Mouse (Mus musculus): ENCODE data around the gene Pcdh8. TPM values are rescaled to one million over a fixed set of nuclear protein-coding genes. Genes with fewer than 3 reads are reported as not detected.

Pcdh8 gene
- polyA plus RNA-seq, 1 experiment from 2014 or later = 22.7 TPM

GRCm38 (mm10) chr14:79768076-79768830 lies 2.9 kb downstream of the Pcdh8 start:
- peak overlapping the region; percentile 60 for H3K4me3 ChIP-seq (ENCODE audit: low read depth, low read length)
- H3K27me3 ChIP-seq (replicated peaks; ENCODE audit: control insufficient read depth, insufficient read depth, low read length) = peaks cover 20% of the 10 kb centered on the region; the same call in 1 of the 2 replicates
- peak overlapping the region; percentile 83 for H3K4me2 ChIP-seq (ENCODE audit: low read length)
- H3K36me3 ChIP-seq (ENCODE audit: control insufficient read depth, insufficient read depth, low read length) = peaks cover 7% of the 10 kb centered on the region; the same call in 1 of the 2 replicates
- H3K9me3 ChIP-seq (replicated peaks; ENCODE audit: control insufficient read depth, low read length) = no peaks in the 10 kb centered on the region
- under 1% methylated on average over 58 of the region's 59 CpGs for WGBS
- H3K4me1 ChIP-seq (ENCODE audit: control insufficient read depth, insufficient read depth, low read length) = peaks cover 23% of the 10 kb centered on the region
- DNase-seq (ENCODE audit: low spot score) (peak; percentile 34), ATAC-seq (no peak)
- no peak overlapping the region for H3K27ac ChIP-seq (ENCODE audit: low read depth, low read length)
- H3K9ac ChIP-seq (ENCODE audit: low read length) = peak overlapping the region; percentile 75

- 8% methylated on average over 10 of the region's 11 CpGs for WGBS
- Histone ChIP-seq H3K36me3 (ENCODE audit: control insufficient read depth, insufficient read depth, low read length) (peaks cover 7% of the 10 kb centered on the region; the same call in 1 of the 2 replicates), H3K4me2 (ENCODE audit: low read length) (peak overlapping the region; percentile 83), H3K27ac (ENCODE audit: low read depth, low read length) (no peak overlapping the region), H3K9me3 (replicated peaks; ENCODE audit: control insufficient read depth, low read length) (no peaks in the 10 kb centered on the region), H3K9ac (ENCODE audit: low read length) (peak overlapping the region; percentile 75), H3K4me3 (ENCODE audit: low read depth, low read length) (peak overlapping the region; percentile 60), H3K4me1 (ENCODE audit: control insufficient read depth, insufficient read depth, low read length) (peaks cover 16% of the 10 kb centered on the region), H3K27me3 (replicated peaks; ENCODE audit: control insufficient read depth, insufficient read depth, low read length) (peaks cover 20% of the 10 kb centered on the region; the same call in 1 of the 2 replicates)
- ATAC-seq (no peak), DNase-seq (ENCODE audit: low spot score) (no peak)
These were observed 3.5 kb downstream of the Pcdh8 start for GRCm38 (mm10) chr14:79767601-79768000.

- Histone ChIP-seq H3K36me3 (ENCODE audit: control insufficient read depth, insufficient read depth, low read length) (peaks cover 7% of the 10 kb centered on the region; the same call in 1 of the 2 replicates), H3K27ac (ENCODE audit: low read depth, low read length) (no peak overlapping the region), H3K4me1 (ENCODE audit: control insufficient read depth, insufficient read depth, low read length) (peaks cover 7% of the 10 kb centered on the region; the same call in 1 of the 2 replicates), H3K9me3 (replicated peaks; ENCODE audit: control insufficient read depth, low read length) (no peaks in the 10 kb centered on the region), H3K4me3 (ENCODE audit: low read depth, low read length) (no peak overlapping the region), H3K27me3 (replicated peaks; ENCODE audit: control insufficient read depth, insufficient read depth, low read length) (peaks cover 18% of the 10 kb centered on the region; the same call in 1 of the 2 replicates), H3K4me2 (ENCODE audit: low read length) (no peak overlapping the region), H3K9ac (ENCODE audit: low read length) (no peak overlapping the region)
- peak; percentile 36 for DNase-seq (ENCODE audit: low spot score)
- WGBS = 36% methylated on average over 6 of the region's 6 CpGs
- ATAC-seq = no peak
These were observed 5.8 kb downstream of the Pcdh8 start for GRCm38 (mm10) chr14:79765196-79765765.

GRCm38 (mm10) chr14:79754601-79755222 lies 16.4 kb downstream of the Pcdh8 start:
- no peaks in the 10 kb centered on the region for H3K27me3 ChIP-seq (replicated peaks; ENCODE audit: control insufficient read depth, insufficient read depth, low read length)
- ATAC-seq (0 out of 2 replicates have a peak, but pooled peaks have one; percentile 32), DNase-seq (ENCODE audit: low spot score) (no peak)
- no peaks in the 10 kb centered on the region for H3K9me3 ChIP-seq (replicated peaks; ENCODE audit: control insufficient read depth, low read length)
- no peaks in the 10 kb centered on the region for H3K36me3 ChIP-seq (ENCODE audit: control insufficient read depth, insufficient read depth, low read length)
- no peak overlapping the region for H3K27ac ChIP-seq (ENCODE audit: low read depth, low read length)
- H3K4me3 ChIP-seq (ENCODE audit: low read depth, low read length) = no peak overlapping the region
- H3K9ac ChIP-seq (ENCODE audit: low read length) = no peak overlapping the region; the same call in 1 of the 2 replicates
- H3K4me2 ChIP-seq (ENCODE audit: low read length) = no peak overlapping the region
- H3K4me1 ChIP-seq (ENCODE audit: control insufficient read depth, insufficient read depth, low read length) = no peaks in the 10 kb centered on the region; the same call in 1 of the 2 replicates
- WGBS = 42% methylated on average over 13 of the region's 13 CpGs

GRCm38 (mm10) chr14:79754157-79754556 lies 17.0 kb downstream of the Pcdh8 start:
- no peak overlapping the region; the same call in 1 of the 2 replicates for H3K9ac ChIP-seq (ENCODE audit: low read length)
- no peak overlapping the region for H3K4me2 ChIP-seq (ENCODE audit: low read length)
- no peaks in the 10 kb centered on the region; the same call in 1 of the 2 replicates for H3K4me1 ChIP-seq (ENCODE audit: control insufficient read depth, insufficient read depth, low read length)
- no peak overlapping the region for H3K4me3 ChIP-seq (ENCODE audit: low read depth, low read length)
- 18% methylated on average over 3 of the region's 3 CpGs for WGBS
- H3K9me3 ChIP-seq (replicated peaks; ENCODE audit: control insufficient read depth, low read length) = no peaks in the 10 kb centered on the region
- ATAC-seq = peak; percentile 10; the same call in 1 of the 2 replicates
- DNase-seq (ENCODE audit: low spot score) = no peak
- H3K27ac ChIP-seq (ENCODE audit: low read depth, low read length) = no peak overlapping the region
- H3K36me3 ChIP-seq (ENCODE audit: control insufficient read depth, insufficient read depth, low read length) = no peaks in the 10 kb centered on the region
- no peaks in the 10 kb centered on the region for H3K27me3 ChIP-seq (replicated peaks; ENCODE audit: control insufficient read depth, insufficient read depth, low read length)

GRCm38 (mm10) chr14:79753733-79754132 lies 17.4 kb downstream of the Pcdh8 start:
- DNase-seq (ENCODE audit: low spot score) = no peak

GRCm38 (mm10) chr14:79740515-79740914 lies 30.6 kb downstream of the Pcdh8 start:
- Histone ChIP-seq H3K9me3 (replicated peaks; ENCODE audit: control insufficient read depth, low read length) (no peaks in the 10 kb centered on the region), H3K4me3 (ENCODE audit: low read depth, low read length) (no peak overlapping the region), H3K36me3 (ENCODE audit: control insufficient read depth, insufficient read depth, low read length) (no peaks in the 10 kb centered on the region), H3K4me1 (ENCODE audit: control insufficient read depth, insufficient read depth, low read length) (no peaks in the 10 kb centered on the region), H3K9ac (ENCODE audit: low read length) (no peak overlapping the region), H3K27ac (ENCODE audit: low read depth, low read length) (no peak overlapping the region), H3K4me2 (ENCODE audit: low read length) (no peak overlapping the region), H3K27me3 (replicated peaks; ENCODE audit: control insufficient read depth, insufficient read depth, low read length) (no peaks in the 10 kb centered on the region)
- DNase-seq (ENCODE audit: low spot score) (no peak), ATAC-seq (no peak)
- WGBS = 54% methylated on average over 3 of the region's 3 CpGs

More at GRCm38 (mm10) chr14:79753733-79754132, 17.4 kb downstream of the Pcdh8 start:
- Histone ChIP-seq H3K27me3 (replicated peaks; ENCODE audit: control insufficient read depth, insufficient read depth, low read length) (no peaks in the 10 kb centered on the region), H3K4me2 (ENCODE audit: low read length) (no peak overlapping the region), H3K27ac (ENCODE audit: low read depth, low read length) (no peak overlapping the region), H3K9me3 (replicated peaks; ENCODE audit: control insufficient read depth, low read length) (no peaks in the 10 kb centered on the region), H3K36me3 (ENCODE audit: control insufficient read depth, insufficient read depth, low read length) (no peaks in the 10 kb centered on the region), H3K4me1 (ENCODE audit: control insufficient read depth, insufficient read depth, low read length) (no peaks in the 10 kb centered on the region; the same call in 1 of the 2 replicates), H3K9ac (ENCODE audit: low read length) (no peak overlapping the region), H3K4me3 (ENCODE audit: low read depth, low read length) (no peak overlapping the region)
- WGBS = 70% methylated on average over 7 of the region's 7 CpGs
- no peak for ATAC-seq

- no peak overlapping the region for H3K27ac ChIP-seq (ENCODE audit: low read depth, low read length)
- no peak for ATAC-seq
- WGBS = 30% methylated on average over 9 of the region's 9 CpGs
These were observed 32.7 kb downstream of the Pcdh8 start for GRCm38 (mm10) chr14:79738441-79738840.

More at GRCm38 (mm10) chr14:79738441-79738840, 32.7 kb downstream of the Pcdh8 start:
- Histone ChIP-seq H3K9me3 (replicated peaks; ENCODE audit: control insufficient read depth, low read length) (no peaks in the 10 kb centered on the region), H3K9ac (ENCODE audit: low read length) (no peak overlapping the region), H3K4me1 (ENCODE audit: control insufficient read depth, insufficient read depth, low read length) (no peaks in the 10 kb centered on the region), H3K27me3 (replicated peaks; ENCODE audit: control insufficient read depth, insufficient read depth, low read length) (no peaks in the 10 kb centered on the region), H3K36me3 (ENCODE audit: control insufficient read depth, insufficient read depth, low read length) (no peaks in the 10 kb centered on the region), H3K4me3 (ENCODE audit: low read depth, low read length) (no peak overlapping the region), H3K4me2 (ENCODE audit: low read length) (no peak overlapping the region)
- no peak for DNase-seq (ENCODE audit: low spot score)

Measured in forebrain, embryonic 14.5 days (tissue).